Mouse (Mus musculus) liver, adult 2 months (tissue): Measurements from ENCODE around the gene Renbp.

Experiments
- CTCF ChIP-seq: fragments of 200-500 bp; IDR thresholded peaks from 2 replicates; pipeline ENCODE4 v1.5.1; 2011; ENCODE audit warnings: low read depth, low read length, control low read depth
- POLR2A ChIP-seq: fragments of 200-500 bp; IDR thresholded peaks from 2 replicates; pipeline ENCODE4 v1.6.1; 2011; ENCODE audit warnings: low read length, control low read depth; ENCODE audit not compliant: insufficient read depth; ENCODE audit errors: extremely low read depth

DNA sequence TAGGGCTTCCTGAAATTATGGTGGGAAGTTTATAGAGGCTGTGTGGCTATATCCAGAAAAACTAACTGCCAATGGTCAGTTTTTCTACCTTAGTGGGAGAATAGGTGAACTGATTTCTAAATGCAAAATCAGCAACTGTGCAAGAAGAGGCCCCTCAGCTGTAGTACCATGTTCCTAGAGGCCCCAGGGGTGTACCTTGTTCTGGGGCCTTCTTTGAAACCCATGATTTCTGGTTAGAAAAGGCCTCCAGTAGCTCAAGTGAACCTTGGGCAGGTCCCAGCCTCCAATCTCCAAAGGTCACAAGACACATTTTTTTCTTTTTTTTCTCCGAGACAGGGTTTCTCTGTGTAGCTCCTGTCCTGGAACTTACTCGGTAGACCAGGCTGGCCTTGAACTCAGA lies 11.6 kb upstream of the Renbp start:
- no peak for TF ChIP-seq CTCF
- no peak for TF ChIP-seq POLR2A
